Mouse (Mus musculus) skeletal muscle tissue, postnatal 0 days (tissue): ENCODE data around the gene Parp6. TPM values are rescaled to one million over a fixed set of nuclear protein-coding genes. Genes with fewer than 3 reads are reported as not detected.

ENCODE experiments used
- polyA plus RNA-seq: library from polyadenylated mRNA; unstranded; fragments of >200 nt; fragmentation: Nextera tagmentation; extraction: Ambion mirVana; gene quantifications from 2 replicates; pipeline ENCODE4 v1.2.1, GENCODE M21; 2015

Parp6 gene
- 13.4 and 14.6 TPM in 2 replicates for polyA plus RNA-seq

DNA sequence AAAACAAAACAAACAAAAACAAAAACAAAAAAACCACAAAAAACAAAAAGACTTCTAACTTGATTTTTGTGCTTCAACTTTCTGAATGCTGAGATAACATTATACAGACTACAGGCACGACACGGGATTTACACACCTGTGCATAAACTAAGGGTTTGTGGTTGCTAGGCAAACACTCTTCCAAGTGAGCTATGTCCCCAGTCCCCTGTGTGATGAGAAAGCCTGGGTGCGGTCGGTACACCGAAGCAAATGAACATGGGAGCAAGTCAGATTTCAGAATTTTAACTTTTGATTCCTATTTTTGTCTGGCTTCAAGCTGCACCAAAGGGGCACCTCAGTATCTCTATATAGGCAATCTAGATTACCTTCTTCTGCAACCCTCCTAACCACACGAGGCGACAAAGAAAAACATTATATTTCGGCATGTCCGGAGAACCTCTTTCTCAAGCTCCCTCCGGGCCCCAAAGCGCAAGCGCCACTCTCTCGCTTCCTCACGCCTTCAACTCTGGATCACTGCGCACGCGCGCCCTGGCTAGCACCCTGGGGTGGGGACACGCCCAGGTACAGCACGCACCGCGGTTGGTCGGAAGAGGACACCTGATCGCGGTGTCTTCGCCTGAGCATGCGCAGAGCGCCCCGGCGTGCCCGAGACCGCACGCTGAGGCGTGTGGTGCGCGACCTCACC, at the start of gene Parp6:
Gene Parp6, plus strand, starts transcription at position 663 of the 685 bp plus-strand sequence.

DNA sequence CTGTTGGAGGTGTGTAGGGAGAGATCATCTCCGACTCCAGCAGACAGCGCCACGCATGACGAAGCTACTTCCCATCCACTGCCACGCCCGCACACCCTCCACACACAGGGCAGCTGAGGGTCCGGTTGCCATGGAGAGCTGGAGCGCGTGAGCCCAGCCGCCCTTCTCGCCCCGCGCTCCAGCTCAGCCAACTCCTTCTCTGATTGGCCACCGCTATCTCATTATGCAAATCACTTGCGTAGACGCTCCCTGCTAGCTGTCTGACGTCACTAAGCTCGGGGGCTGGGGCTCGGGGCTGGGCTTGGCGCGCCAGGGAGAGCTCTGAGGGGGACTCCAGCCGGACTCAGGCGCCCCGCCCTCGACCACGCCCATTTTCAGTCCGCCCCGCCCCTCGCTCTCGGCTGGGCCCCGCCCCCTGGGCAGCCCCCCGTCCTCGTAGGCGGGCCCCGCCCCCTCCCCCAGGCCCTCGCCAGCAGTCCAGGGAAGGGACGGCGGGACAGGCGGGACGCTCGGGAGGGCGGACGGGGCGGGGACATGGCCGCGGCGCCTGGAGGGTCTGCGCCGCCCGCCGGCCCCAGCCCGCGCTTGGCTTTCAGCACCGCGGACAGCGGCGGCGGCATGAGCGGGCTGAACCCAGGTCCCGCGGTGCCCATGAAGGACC, 39.1 kb upstream of the Parp6 start, which contains the start of gene Celf6:
Gene Celf6, plus strand, starts transcription at position 74 of the 661 bp plus-strand sequence.

DNA sequence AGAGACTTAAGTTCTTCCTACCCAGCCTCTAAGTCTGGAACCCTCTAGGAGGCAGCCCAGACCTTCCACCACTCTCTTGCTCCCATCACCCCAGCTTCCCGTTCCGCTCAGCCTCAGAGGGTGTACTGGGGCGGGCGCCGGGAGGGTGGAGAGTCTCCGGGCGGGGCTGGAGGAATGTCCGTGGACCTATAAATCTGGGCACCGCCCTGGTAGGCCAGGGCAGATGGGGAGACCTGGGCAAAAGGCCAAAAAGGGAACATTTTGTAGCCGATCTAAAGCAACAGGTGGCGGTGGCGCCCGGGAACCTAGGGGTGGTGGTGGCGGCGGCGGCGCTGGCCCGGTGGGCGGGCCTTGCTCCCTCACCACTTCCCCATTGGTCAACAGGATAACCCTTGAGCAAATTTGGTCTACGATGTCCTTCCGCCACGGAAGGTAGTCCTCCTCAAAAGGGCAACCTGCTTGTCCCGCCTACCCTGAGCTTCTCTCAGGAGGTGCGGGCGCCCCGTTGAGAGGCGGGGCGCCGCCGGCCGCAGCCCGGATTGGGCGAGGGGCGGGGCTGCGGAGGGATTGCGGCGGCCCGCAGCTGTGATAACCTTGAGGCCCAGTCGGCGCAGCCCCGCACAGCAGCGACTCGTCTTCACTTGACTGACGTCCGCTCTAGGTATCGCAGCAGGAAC, 39.0 kb downstream of the Parp6 start, which contains the start of gene Pkm:
Gene Pkm, plus strand, starts transcription at position 411 of the 677 bp plus-strand sequence.

DNA sequence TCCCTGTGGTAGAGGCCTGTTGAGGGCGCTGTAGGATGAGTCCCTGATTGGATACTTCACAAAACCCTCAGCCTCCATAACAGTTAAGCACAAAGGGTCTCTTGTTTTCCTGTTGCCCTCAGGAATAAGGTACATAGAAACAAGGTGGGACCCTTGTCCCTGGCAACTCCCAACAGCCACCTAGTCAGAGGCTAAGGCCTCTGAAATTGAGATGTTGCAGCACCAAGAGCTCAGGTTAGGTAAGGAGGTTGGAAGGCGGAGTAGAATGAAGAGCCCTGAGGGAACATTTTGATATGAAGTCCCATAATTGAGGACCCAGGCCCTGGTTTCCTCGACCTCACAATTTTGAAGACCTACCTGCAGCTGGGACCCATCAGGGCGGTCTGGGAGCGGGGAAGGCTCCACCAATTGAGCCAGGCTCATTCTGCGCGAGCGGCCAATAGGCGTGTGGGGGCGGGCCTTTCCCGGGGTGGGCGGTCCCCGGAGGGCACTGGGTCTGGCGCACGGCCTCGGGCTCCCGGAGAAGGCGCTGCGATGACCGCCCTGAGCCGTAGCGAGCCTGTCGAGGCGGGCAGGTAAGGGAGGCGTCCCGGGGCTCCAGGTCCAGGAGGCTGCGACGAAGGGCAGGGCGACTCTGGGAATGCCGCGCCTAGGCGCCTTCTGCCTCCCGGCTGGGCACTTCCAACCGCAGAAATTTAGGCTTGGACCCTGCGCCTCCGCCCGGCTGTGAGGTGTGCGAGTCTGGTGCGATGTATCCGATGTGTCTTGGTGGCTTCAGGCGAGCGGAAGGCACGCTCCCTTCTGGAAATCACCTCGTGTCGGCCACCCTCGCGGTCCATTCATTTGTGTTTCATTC, 62.8 kb downstream of the Parp6 start, which contains the start of gene Gramd2:
Gene Gramd2, plus strand, starts transcription at position 467 of the 856 bp plus-strand sequence.

Other genes with a start within 250 kb of the Parp6 start
- 10.7 and 11.5 TPM in 2 replicates for gene Arih1, start 130.7 kb upstream of the Parp6 start, polyA plus RNA-seq
- 42.6 and 55.5 TPM in 2 replicates for gene Hexa, start 77.7 kb upstream of the Parp6 start, polyA plus RNA-seq
- gene Tmem202, start 77.4 kb upstream of the Parp6 start, polyA plus RNA-seq: 0.22 and 0.60 TPM in 2 replicates
- 0.04 TPM in 1 of 2 replicates, not detected in the other for gene Celf6, start 39.4 kb upstream of the Parp6 start, polyA plus RNA-seq
- gene Pkm, start 39.1 kb downstream of the Parp6 start, polyA plus RNA-seq: 1,677 and 1,779 TPM in 2 replicates
- 0.36 and 0.85 TPM in 2 replicates for gene Gramd2, start 62.9 kb downstream of the Parp6 start, polyA plus RNA-seq
- 8.8 and 9.5 TPM in 2 replicates for gene Senp8, start 133.4 kb downstream of the Parp6 start, polyA plus RNA-seq
- gene Myo9a, start 133.6 kb downstream of the Parp6 start, polyA plus RNA-seq: 5.7 and 6.3 TPM in 2 replicates